Mouse (Mus musculus) bone marrow, adult 2 months (tissue): ENCODE results near the gene Cldn7.

ENCODE experiments used
- CTCF ChIP-seq: fragments of 200-500 bp; IDR thresholded peaks from 2 replicates; pipeline ENCODE4 v1.5.1; 2011; ENCODE audit warnings: low read length, control low read depth; ENCODE audit not compliant: control insufficient read depth, insufficient read depth
- POLR2A ChIP-seq: fragments of 200-500 bp; IDR thresholded peaks from 2 replicates; pipeline ENCODE4 v1.6.1; 2011; ENCODE audit warnings: low read depth, mild to moderate bottlenecking, control low read depth, low read length, borderline replicate concordance; ENCODE audit not compliant: control insufficient read depth

DNA sequence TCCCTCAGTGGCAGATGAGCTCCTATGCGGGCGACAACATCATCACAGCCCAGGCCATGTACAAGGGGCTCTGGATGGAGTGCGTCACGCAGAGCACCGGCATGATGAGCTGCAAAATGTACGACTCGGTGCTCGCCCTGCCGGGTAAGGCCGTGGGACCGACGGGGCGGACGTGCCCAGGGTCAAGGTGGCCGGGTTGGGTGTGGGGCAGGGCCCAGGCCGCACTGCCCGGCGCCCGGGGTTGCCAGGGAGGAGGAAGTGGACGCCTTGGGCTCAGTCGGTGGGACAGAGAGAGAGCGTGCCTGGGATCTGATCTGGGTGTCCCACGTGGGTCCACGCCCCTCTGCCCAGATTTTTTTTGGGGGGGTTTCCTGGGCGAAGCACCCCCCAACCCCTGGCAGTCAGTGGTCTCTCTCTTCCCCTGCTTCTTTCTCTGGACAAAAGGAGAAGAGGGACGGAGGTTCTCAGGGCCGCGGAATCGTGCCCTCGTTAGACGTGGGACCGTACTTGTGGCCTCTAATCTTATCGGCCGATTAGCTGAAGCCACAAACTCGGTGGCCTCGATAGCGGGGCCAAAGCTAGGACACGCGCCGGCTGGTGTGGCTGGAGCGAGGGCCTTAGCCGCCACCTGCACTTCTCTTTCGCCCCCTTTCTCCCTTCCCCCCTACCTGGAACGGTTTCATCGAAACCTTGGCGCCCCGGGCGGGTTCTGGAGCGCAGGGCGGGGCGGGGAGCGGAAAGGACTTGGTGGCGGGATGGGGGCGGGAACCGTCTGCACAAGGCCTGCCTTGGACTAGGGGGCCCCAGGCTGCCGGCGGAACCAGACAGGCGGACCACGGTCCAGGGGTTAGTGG lies 1.7 kb downstream of the Cldn7 start:
- no peak for TF ChIP-seq CTCF
- TF ChIP-seq POLR2A, result no peak
